Mouse (Mus musculus): ENCODE results near the gene Bach2. TPM values are rescaled to one million over a fixed set of nuclear protein-coding genes. Genes with fewer than 3 reads are reported as not detected.
A peak's percentile ranks its signal among the peaks of the same experiment; 100 is the strongest.

The Bach2 gene
- 6.7 and 8.4 TPM in 2 replicates for polyA plus RNA-seq (2014; fragmentation: Nextera tagmentation; extraction: Ambion mirVana)

DNA sequence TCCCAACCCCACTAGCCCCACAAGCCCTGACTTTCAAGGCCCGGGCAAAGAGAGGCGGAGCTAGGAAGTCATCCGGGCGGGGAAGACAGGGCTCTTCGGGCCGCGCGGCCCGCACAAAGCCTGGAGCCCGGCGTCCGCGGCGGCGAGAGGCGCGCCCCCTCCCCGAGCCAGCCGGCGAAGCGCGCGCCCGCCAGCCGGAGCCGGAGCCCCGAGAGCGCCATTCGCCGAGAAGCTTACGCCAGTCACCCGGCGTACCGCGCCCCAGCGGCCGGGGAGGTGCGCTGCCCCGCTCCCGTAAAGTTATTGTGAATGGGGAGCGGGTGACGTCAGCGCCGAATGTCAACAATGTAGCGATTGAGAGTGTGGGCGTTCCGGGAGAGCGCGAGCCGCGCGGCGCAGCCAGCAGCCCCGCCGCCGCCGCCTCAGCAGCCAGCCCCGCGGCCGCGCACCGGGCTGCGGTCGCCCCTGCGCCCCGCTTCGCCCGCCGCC, at the start of gene Bach2:
Bach2 (plus strand) TSS at position 439 of the 489 bp plus-strand sequence.
- WGBS: 2% methylated on average over 47 of the region's 69 CpGs
- no peaks in the 10 kb centered on the region for H3K9me3 ChIP-seq (ENCODE audit: control insufficient read depth, low read length)
- peaks cover 23% of the 10 kb centered on the region for H3K4me1 ChIP-seq (replicated peaks; ENCODE audit: control insufficient read depth, insufficient read depth, low read length)
- H3K9ac ChIP-seq (ENCODE audit: low read length): peak within 1 kb of the TSS; percentile 89
- peak; percentile 92 for DNase-seq (ENCODE audit: low spot score)
- H3K4me2 ChIP-seq (ENCODE audit: low read length): peak within 1 kb of the TSS; percentile 85
- peak within 1 kb of the TSS; percentile 95 for H3K27ac ChIP-seq (ENCODE audit: low read depth)
- peak; percentile 91 for ATAC-seq (replicated peaks; ENCODE audit: low FRiP score, low TSS enrichment, low read depth)
- H3K36me3 ChIP-seq (ENCODE audit: control insufficient read depth, insufficient read depth, low read length): no peaks in the 10 kb centered on the region
- peak within 1 kb of the TSS; percentile 75 for H3K4me3 ChIP-seq (ENCODE audit: low read depth, low read length)
- H3K27me3 ChIP-seq (replicated peaks; ENCODE audit: control insufficient read depth, insufficient read depth, low read length): no peaks in the 10 kb centered on the region

DNA sequence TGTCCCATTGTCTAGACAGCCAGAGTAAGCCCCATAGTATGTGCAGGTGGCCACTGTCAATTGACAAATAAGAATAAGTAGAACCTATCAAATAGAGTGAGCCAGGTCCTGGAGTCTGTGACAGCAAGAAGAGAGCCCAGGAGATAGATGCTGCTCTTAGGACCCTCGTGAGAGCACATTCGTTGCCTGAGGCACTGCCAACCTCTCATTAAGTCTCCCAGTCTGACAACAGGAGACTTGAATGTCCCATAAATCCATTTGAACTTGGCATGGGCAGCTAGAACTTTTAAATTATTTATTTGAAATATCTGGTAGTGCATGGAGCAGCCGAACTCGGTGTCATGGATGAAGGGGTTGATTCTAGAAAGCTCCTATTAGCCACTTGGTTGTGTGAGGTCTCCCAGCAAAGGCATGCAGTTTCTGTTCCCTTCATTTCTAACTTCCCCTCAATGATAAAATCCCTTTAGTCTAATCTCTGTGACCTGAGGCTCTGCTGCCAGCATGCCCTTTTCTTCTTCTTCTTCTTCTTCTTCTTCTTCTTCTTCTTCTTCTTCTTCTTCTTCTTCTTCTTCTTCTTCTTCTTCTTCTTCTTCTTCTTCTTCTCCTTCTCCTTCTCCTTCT, 49.1 kb upstream of the Bach2 start:
- Histone ChIP-seq H3K27ac (ENCODE audit: low read depth) (no peak overlapping the region), H3K4me3 (ENCODE audit: low read depth, low read length) (no peak overlapping the region), H3K4me1 (replicated peaks; ENCODE audit: control insufficient read depth, insufficient read depth, low read length) (no peaks in the 10 kb centered on the region), H3K4me2 (ENCODE audit: low read length) (no peak overlapping the region), H3K36me3 (ENCODE audit: control insufficient read depth, insufficient read depth, low read length) (no peaks in the 10 kb centered on the region), H3K9ac (ENCODE audit: low read length) (no peak overlapping the region), H3K9me3 (ENCODE audit: control insufficient read depth, low read length) (no peaks in the 10 kb centered on the region), H3K27me3 (replicated peaks; ENCODE audit: control insufficient read depth, insufficient read depth, low read length) (no peaks in the 10 kb centered on the region)
- DNase-seq (ENCODE audit: low spot score) (no peak), ATAC-seq (replicated peaks; ENCODE audit: low FRiP score, low TSS enrichment, low read depth) (no peak)
- 80% methylated on average over 4 of the region's 4 CpGs for WGBS

GRCm38 (mm10) chr4:32190506-32190905, 48.1 kb upstream of the Bach2 start:
- 83% methylated on average over 8 of the region's 8 CpGs for WGBS
- ATAC-seq (replicated peaks; ENCODE audit: low FRiP score, low TSS enrichment, low read depth) (no peak), DNase-seq (ENCODE audit: low spot score) (no peak)
- no peaks in the 10 kb centered on the region; the same call in 1 of the 2 replicates for H3K4me1 ChIP-seq (replicated peaks; ENCODE audit: control insufficient read depth, insufficient read depth, low read length)
- H3K9me3 ChIP-seq (ENCODE audit: control insufficient read depth, low read length): no peaks in the 10 kb centered on the region
- no peak overlapping the region for H3K4me2 ChIP-seq (ENCODE audit: low read length)
- H3K4me3 ChIP-seq (ENCODE audit: low read depth, low read length): no peak overlapping the region
- H3K9ac ChIP-seq (ENCODE audit: low read length): no peak overlapping the region
- no peaks in the 10 kb centered on the region for H3K36me3 ChIP-seq (ENCODE audit: control insufficient read depth, insufficient read depth, low read length)
- no peaks in the 10 kb centered on the region for H3K27me3 ChIP-seq (replicated peaks; ENCODE audit: control insufficient read depth, insufficient read depth, low read length)
- no peak overlapping the region for H3K27ac ChIP-seq (ENCODE audit: low read depth)

DNA sequence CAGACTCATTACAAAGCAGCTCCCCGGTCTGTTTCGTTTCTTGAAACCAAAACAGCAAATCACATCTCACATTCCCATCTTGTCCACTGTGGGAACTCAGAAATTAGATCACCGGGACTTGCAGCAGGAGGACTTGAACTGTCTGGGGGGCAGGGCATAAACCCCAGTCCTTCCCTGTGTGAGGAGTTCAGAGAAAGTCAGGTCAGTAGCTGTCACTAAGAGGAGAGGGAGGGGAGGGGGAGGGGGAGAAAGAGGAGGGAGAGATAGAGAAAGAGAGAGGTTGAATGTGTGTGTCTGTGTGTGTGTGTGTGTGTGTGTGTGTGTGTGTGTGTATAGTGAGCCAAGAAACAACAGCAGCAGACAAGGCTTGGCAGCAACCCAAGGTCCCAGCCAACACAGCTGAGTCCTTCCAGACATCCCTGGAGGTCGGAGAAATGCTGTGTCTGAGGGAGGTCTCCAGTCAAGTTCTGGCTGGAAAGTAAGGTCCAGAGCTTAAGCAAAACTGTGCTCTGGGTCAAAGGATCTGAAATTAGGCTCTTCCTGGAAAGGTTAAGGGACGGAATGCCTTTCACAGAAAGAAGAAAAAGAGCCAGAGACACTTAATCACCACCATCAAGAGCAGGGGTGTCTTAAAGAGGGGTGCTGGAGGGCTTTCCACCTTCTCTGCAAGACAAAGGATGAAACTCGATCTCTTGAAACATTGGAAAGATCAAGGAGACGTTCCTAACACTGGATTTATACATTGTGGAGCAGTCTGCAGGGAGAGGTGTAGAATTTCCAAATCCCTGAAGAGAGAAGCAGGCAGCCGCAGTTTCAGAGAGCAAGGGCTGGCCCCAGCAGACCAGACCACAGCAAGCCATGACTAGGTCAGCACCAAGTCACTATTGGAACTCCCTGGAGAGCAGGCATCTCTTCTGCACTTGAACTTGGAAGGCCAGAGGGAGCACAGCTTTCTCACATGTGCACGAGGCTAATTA, 42.4 kb upstream of the Bach2 start:
- DNase-seq (ENCODE audit: low spot score) (peak; percentile 82), ATAC-seq (replicated peaks; ENCODE audit: low FRiP score, low TSS enrichment, low read depth) (peak; percentile 91)
- peak overlapping the region; percentile 30 for H3K4me2 ChIP-seq (ENCODE audit: low read length)
- no peaks in the 10 kb centered on the region for H3K9me3 ChIP-seq (ENCODE audit: control insufficient read depth, low read length)
- H3K4me1 ChIP-seq (replicated peaks; ENCODE audit: control insufficient read depth, insufficient read depth, low read length): peaks cover 15% of the 10 kb centered on the region
- no peak overlapping the region for H3K4me3 ChIP-seq (ENCODE audit: low read depth, low read length)
- peak overlapping the region; percentile 87 for H3K27ac ChIP-seq (ENCODE audit: low read depth)
- no peaks in the 10 kb centered on the region for H3K27me3 ChIP-seq (replicated peaks; ENCODE audit: control insufficient read depth, insufficient read depth, low read length)
- 19% methylated on average over 9 of the region's 9 CpGs for WGBS
- H3K36me3 ChIP-seq (ENCODE audit: control insufficient read depth, insufficient read depth, low read length): no peaks in the 10 kb centered on the region
- no peak overlapping the region for H3K9ac ChIP-seq (ENCODE audit: low read length)

GRCm38 (mm10) chr4:32198031-32198430, 40.6 kb upstream of the Bach2 start:
- Histone ChIP-seq H3K27ac (ENCODE audit: low read depth) (no peak overlapping the region), H3K4me3 (ENCODE audit: low read depth, low read length) (no peak overlapping the region), H3K27me3 (replicated peaks; ENCODE audit: control insufficient read depth, insufficient read depth, low read length) (no peaks in the 10 kb centered on the region), H3K36me3 (ENCODE audit: control insufficient read depth, insufficient read depth, low read length) (no peaks in the 10 kb centered on the region), H3K4me2 (ENCODE audit: low read length) (no peak overlapping the region), H3K4me1 (replicated peaks; ENCODE audit: control insufficient read depth, insufficient read depth, low read length) (peaks cover 15% of the 10 kb centered on the region), H3K9ac (ENCODE audit: low read length) (no peak overlapping the region), H3K9me3 (ENCODE audit: control insufficient read depth, low read length) (no peaks in the 10 kb centered on the region)
- WGBS: 97% methylated on average over 1 of the region's 1 CpGs
- no peak for DNase-seq (ENCODE audit: low spot score)
- ATAC-seq (replicated peaks; ENCODE audit: low FRiP score, low TSS enrichment, low read depth): no peak

- WGBS: 88% methylated on average over 7 of the region's 7 CpGs
- Histone ChIP-seq H3K27ac (ENCODE audit: low read depth) (no peak overlapping the region), H3K36me3 (ENCODE audit: control insufficient read depth, insufficient read depth, low read length) (no peaks in the 10 kb centered on the region), H3K4me1 (replicated peaks; ENCODE audit: control insufficient read depth, insufficient read depth, low read length) (peaks cover 15% of the 10 kb centered on the region), H3K4me2 (ENCODE audit: low read length) (no peak overlapping the region), H3K9me3 (ENCODE audit: control insufficient read depth, low read length) (no peaks in the 10 kb centered on the region), H3K27me3 (replicated peaks; ENCODE audit: control insufficient read depth, insufficient read depth, low read length) (no peaks in the 10 kb centered on the region), H3K4me3 (ENCODE audit: low read depth, low read length) (no peak overlapping the region), H3K9ac (ENCODE audit: low read length) (no peak overlapping the region)
- DNase-seq (ENCODE audit: low spot score) (no peak), ATAC-seq (replicated peaks; ENCODE audit: low FRiP score, low TSS enrichment, low read depth) (no peak)
Measured at GRCm38 (mm10) chr4:32198589-32198988, 40.0 kb upstream of the Bach2 start.

GRCm38 (mm10) chr4:32199156-32199555, 39.4 kb upstream of the Bach2 start:
- Histone ChIP-seq H3K9ac (ENCODE audit: low read length) (no peak overlapping the region), H3K27ac (ENCODE audit: low read depth) (no peak overlapping the region), H3K4me3 (ENCODE audit: low read depth, low read length) (no peak overlapping the region), H3K4me2 (ENCODE audit: low read length) (no peak overlapping the region), H3K4me1 (replicated peaks; ENCODE audit: control insufficient read depth, insufficient read depth, low read length) (peaks cover 15% of the 10 kb centered on the region), H3K36me3 (ENCODE audit: control insufficient read depth, insufficient read depth, low read length) (no peaks in the 10 kb centered on the region), H3K9me3 (ENCODE audit: control insufficient read depth, low read length) (no peaks in the 10 kb centered on the region), H3K27me3 (replicated peaks; ENCODE audit: control insufficient read depth, insufficient read depth, low read length) (no peaks in the 10 kb centered on the region)
- ATAC-seq (replicated peaks; ENCODE audit: low FRiP score, low TSS enrichment, low read depth) (no peak), DNase-seq (ENCODE audit: low spot score) (no peak)
- WGBS: 73% methylated on average over 7 of the region's 7 CpGs

DNA sequence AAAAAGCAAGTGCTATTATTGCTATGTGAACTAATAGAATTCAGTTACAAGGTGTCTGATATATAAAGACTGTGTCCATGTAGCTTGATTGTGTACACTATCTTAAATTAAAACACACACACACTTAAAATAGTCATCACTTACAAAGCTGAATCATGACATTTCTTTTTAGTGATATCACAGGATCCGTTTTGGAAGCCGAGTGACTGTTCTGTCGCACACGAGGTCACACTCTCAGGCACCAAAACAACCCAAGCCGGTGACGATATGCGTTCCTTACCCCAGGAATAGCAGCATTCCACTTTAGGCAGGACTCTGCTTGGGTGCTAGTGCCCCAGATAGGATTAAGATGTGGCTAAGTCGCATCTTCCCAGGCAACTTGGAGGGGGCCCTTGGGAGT, 37.5 kb upstream of the Bach2 start:
- Histone ChIP-seq H3K27me3 (replicated peaks; ENCODE audit: control insufficient read depth, insufficient read depth, low read length) (no peaks in the 10 kb centered on the region), H3K27ac (ENCODE audit: low read depth) (no peak overlapping the region), H3K4me1 (replicated peaks; ENCODE audit: control insufficient read depth, insufficient read depth, low read length) (peaks cover 15% of the 10 kb centered on the region), H3K9me3 (ENCODE audit: control insufficient read depth, low read length) (0 out of 2 replicates have a peak, but pooled peaks cover 4% of the 10 kb centered on the region), H3K4me2 (ENCODE audit: low read length) (no peak overlapping the region), H3K4me3 (ENCODE audit: low read depth, low read length) (no peak overlapping the region), H3K9ac (ENCODE audit: low read length) (no peak overlapping the region), H3K36me3 (ENCODE audit: control insufficient read depth, insufficient read depth, low read length) (no peaks in the 10 kb centered on the region)
- no peak for ATAC-seq (replicated peaks; ENCODE audit: low FRiP score, low TSS enrichment, low read depth)
- no peak for DNase-seq (ENCODE audit: low spot score)
- 86% methylated on average over 8 of the region's 8 CpGs for WGBS

Data from intestine, embryonic 14.5 days (tissue).